Mouse (Mus musculus): Measurements from ENCODE around the gene Esr2. TPM values are rescaled to one million over a fixed set of nuclear protein-coding genes. Genes with fewer than 3 reads are reported as not detected.

The Esr2 gene
- total RNA-seq, 2 experiments from 2014 or later: 0.26 to 0.52 TPM

DNA sequence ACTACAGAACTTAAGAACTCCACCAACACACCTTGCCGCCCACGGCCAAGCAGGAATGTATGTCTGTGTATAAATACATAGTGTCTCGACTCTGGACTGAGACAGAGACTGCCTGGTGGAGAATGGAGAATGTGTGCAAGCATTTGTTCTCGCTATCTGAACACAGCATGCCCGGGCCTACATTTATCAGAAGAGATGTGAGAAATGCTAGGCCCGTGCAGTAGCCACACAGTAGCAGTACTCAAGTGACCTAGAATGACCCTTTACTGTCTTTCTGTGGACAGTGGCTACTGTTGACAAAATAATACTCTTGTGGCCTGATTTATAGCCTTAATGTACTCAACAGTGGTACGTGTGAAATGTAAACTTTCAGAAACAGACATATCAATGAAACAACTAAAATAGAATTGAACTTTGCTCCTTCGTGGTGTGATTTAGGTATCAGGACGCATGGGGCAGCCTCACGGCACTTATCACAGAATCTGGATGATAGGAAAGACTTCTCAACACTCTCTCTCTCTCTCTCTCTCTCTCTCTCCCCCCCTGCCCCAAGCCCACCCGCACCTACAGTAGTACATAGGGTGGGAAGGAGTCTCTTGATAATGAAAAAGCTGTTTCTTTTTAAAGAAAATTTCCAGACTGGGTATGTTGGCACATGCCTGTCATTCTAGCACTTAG lies 84.1 kb downstream of the Esr2 start:
- intact Hi-C loops (cut with DNase I): no loop called here
- no peak for DNase-seq

DNA sequence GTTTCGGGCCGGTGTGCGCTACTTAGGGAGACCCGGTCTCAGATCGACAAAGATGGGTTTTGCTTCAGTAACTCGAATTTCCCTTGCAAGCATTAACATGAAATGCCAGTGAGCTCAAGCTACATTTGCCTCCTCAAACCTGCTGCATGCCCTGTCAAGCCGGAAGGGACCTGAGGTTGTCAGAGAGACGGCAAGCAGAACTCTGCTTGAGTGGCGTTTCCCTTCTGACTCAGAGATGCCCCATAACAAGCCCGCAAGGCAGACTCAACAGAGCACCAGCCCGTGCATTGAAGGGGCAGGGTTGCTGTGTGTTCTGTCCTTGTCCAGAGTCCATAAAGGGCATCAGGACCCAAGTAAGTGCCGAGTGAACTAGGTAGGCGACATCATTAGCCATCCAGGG lies 90.0 kb downstream of the Esr2 start:
- DNase-seq: no peak
- intact Hi-C loops (cut with DNase I): no loop called here

DNA sequence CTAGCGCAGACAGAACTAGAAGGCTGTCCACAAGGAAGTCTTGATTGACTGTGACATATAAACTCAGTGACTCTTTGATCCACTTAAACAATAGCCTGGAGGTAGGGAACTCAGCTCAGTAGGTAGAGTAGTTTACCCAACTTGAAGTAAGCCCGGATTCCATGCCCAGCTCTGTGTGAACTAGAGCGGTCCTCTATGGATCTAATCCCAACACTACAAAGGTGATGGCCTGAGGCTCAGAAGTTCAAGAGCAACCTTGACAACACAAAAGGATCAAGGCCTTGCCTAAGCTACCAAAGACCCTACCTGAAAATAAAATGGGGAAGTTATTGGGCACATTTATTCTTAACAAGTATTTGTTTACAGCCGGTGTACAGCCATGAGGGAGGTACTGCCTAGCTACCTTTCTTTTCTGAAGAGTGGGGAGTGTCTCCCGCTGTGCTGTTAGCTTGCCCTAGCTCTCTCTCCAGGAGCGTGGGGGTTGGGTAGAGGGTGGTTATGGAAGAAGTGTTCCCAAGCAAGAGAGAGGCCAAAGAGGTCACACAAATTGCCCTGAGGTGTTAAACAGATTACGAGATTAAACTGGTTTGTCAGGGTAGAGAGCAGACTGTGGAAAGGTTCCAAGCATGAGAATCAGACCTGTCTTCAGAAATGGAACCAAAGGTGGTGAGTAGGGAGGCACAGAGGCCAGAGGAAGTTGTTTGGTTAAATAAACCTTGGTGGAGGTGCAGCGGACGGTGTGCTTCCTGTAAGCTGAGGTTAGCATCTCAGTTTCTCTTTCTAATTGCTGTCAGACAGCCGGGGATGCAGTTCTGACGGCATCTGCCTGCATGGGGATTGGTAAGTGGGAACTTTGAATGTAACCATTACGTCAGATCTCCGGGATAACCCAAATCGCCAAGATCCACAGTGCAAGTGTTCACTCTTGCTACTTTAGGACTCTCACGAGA lies 90.8 kb downstream of the Esr2 start:
- no peak for DNase-seq
- intact Hi-C loops (cut with DNase I): no loop called here

DNA sequence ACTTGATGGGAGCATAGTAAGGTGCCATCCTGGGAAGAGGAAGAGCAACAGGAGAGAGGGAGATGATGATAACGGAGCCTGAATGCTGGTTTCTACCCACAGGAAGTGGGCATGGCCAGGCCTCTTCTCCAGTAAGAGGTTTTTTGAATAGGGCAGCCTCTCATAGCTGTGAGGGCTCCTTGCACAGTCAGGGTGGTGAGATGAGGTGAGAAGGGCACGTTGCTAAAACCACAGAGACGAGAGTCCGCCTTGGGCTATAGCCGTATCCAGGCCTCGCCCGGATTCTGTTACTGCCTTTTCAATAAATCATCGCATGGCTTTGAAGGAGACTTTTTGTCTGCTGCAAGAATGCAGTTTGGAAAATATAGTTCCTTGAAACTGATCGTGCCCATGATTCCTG lies 92.0 kb downstream of the Esr2 start:
- DNase-seq: no peak
- intact Hi-C loops (cut with DNase I): no loop called here

DNA sequence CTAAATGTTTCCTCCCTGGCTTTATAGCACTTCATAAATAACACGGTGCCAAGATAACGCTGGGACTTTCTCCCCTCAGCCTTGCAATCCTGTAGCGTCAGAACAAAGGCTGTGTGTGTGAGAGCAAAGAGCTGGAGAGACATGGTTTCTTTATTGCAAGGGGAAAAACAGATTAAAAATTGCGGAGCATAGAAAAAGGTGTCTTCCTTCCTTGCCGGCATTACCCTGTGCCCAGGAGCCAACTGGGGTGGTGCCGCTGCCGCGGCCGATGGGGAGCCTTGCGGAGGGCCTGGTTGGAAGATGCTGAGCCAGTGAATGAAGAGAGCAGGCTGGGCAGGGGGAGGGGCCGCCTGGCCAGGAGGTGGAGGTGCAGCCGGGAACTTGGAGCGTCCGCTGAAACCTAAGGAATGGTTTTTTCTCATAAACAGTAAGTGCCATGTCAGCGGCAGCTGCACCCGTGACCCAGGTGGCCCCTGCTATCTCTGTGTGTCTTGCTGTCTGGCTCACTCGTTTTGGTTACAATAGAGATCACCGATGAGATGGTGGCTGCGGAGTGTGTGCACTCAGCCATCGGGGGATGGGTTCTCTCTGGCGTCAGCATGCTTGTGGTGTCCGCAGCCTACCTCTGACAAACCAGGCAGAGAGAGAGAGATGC lies 95.4 kb downstream of the Esr2 start:
- intact Hi-C loops (cut with DNase I): no loop called here
- peak; percentile 75 for DNase-seq

DNA sequence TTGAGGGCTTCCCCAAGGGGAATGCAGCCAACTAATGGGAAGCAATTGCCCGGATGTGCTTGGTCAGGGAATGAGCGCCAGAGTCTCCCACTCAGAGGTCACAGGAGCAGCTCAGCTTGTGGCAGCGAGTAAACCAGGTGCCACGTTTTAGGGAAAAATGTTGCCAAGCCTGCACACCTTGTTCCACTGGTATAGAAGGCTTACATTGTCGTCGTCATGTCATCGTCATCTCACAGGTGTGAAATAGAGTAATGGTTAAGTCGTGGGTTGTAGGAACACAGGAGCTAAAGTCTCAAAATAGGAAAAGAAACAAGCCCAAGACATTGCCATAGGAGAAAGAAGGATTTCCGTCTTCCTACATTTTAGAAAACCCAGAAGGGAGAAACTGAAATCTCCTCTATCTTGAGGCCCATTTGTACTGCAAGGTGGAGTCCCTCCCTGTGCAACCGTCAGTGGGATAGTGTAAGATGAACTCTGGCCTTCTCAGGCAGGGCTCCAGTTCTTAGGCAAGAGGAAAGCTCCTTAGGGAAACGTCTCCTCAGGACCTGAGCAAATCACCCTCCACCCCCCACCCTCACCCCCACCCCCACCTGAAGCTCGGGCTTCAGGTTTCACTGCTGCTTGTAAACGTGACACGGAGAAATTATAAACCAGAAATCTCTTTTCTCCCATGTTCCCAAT lies 96.0 kb downstream of the Esr2 start:
- DNase-seq: no peak
- intact Hi-C loops (cut with DNase I): no loop called here

DNA sequence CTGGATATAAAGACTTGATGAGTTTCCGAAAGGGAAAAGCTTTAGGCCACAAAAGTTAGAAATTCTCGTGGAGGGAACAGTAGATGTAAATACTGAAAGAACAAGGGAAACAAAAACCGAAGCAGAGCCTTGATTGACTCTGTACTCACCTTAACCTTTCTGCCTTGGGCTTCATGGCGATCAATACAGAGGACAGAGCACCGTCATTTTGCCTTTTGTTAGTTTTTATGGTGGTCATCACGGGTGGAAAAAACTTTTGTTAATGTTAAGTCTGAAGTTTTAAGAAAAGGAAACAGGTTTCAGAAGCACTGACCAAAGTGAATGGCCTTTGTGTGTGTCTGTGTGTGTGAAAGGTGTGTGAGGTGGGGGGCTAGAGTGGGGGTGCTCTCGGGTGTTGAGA lies 103.1 kb downstream of the Esr2 start:
- no peak for DNase-seq
- intact Hi-C loops (cut with DNase I): no loop called here

DNA sequence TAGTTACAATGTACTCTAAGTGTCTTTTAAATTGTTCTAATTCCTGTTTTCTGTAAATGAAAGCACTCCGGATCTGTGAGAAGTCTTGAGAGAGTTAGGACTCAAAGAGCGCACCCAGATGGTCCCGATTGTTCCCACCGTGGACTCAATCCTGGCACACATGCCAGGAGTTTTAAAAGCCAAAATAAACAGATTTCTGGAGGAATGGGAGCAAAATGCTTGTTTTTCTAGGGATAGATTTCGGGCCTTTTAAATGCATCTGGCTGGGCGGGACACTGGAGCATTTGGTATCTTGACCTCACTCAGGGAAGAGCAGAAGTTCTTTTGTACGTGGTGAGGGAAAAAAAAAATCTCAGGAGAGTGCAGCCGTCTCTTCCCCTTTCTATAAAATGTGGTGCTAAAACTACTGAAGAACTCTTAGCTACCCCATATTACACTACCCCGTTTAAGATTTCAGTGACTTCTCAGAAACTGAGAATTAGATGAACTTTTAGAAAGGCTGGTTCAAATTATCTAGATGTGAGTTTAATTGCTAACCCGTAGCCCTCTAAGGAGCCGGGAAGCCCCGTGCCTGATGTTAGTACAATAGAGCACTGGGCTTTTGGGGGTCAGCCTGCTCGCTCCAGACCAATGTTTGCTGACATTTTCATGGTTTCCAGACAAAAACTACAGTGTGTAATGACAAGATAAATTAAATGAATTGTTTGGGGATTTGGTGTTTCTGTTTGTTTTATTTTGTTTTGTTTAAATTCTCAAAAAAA lies 103.8 kb downstream of the Esr2 start:
- intact Hi-C loops (cut with DNase I): no loop called here
- no peak for DNase-seq

DNA sequence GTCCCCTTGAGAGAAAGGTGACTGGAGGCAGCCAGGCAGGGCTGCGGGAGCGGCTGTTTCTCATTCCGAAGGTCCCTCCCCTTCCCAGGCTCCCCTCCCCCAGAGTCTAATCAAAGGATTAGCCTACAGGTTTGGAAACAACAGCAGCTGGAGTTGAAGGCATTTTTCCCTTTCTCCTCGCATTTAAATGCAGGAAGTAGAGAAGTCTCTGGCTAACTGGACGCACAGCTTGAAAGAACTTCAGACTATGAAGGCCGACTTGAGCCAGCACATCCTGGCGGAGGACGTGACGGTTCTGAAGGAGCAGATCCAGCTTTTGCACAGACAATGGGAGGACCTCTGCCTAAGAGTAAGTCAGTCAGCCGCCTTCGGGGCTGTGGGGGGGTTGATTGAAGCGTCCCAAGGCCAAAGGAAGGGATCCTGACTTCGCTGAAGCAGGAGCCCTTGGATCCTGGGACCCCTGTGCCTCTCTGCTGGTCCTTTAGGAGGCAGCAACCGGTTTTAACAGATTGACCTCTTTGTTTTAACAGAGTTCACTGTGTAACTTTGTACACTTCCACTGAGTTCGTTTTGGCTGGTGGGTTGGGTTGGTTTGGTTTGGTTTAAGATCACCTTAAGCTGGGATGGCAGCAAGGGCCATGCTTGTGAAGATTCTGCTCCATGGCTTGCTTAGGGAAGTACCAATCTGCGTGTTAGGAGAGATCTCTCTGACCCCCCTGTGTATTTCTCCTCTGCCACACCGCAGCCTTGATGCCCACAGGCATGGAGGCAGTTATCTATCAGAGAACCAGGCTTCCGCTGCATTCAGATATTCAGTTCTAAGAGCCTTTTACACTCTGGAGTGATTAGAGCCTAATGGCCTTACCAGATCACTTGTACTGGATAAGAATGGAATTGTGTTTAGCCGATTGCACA lies 104.9 kb downstream of the Esr2 start:
- no peak for DNase-seq
- intact Hi-C loops (cut with DNase I): no loop called here

Other genes with a start within 250 kb of the Esr2 start
- not detected for gene Tex21, start 69.5 kb upstream of the Esr2 start, total RNA-seq (2021)
- gene Mthfd1, start 78.0 kb upstream of the Esr2 start, total RNA-seq (2021): 10 to 100 TPM; 34.4 to 37.2 TPM
- gene Akap5, start 147.6 kb upstream of the Esr2 start, total RNA-seq (2021): 10 to 100 TPM; 29.9 to 37.0 TPM
- 10 to 100 TPM; 19.0 to 22.2 TPM for gene Zbtb25, start 192.3 kb upstream of the Esr2 start, total RNA-seq (2021)
- gene Zbtb1, start 193.0 kb upstream of the Esr2 start, total RNA-seq (2021): 1 to 10 TPM; 3.7 to 4.6 TPM
- 10 to 100 TPM in 1 of 2 experiments, 1 to 10 TPM in 1; 10.0 to 11.3 TPM for gene Hspa2, start 226.9 kb upstream of the Esr2 start, total RNA-seq (2021)
- under 1 TPM; 0.48 to 0.88 TPM for gene Ppp1r36, start 240.3 kb upstream of the Esr2 start, total RNA-seq (2021)